Comparison of ENCODE assay signal across 11 mouse cellular contexts in the genomic region with DNA sequence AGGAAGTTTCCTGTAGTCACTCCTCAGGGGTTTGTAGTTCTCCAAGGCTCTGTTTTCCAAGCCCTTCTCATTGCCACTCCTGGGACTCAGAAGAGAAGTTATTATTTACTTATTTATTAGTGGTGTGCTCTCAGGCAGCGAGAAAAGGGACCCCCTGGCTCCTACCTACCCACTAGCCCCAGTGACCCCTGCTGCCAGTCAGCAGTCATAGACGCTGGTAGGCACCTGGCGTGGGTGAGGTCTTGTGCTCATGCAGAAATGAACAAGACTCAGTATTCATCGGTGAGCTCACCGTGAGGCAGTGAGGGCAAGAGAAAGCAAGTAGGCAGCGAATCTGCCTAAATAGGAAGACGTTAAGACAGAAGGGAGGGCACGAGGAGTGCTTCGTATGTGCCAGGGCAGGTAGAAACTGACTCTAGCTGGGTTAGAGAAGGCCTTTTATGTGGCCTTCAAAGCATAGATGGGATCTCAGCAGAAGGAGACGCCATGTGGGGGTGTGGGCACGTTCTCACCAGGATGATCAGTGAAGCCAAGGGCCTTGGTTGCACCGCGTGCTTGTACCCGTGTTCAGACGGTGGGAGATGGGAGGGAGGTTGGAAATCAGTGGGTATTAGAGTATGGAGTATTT. TPM values are rescaled to one million over a fixed set of nuclear protein-coding genes. Genes with fewer than 3 reads are reported as not detected.
A peak's percentile ranks its signal among the peaks of the same experiment; 100 is the strongest.
DNase-seq lines count a peak whose midpoint lies in the region; TF ChIP-seq lines count a peak whose summit lies in the region.
"Had no signal": no experiment of that assay in that cellular context is flagged by ENCODE, and none has a peak within 500 bp of the region (broad histone marks: within the 10 kb centered on the region; RNA-seq: fewer than 3 reads in every experiment).

No protein-coding gene starts in this region.

- no peaks in the 10 kb centered on the region for H3K27me3 ChIP-seq in limb, embryonic 10.5 days (ENCODE audit: low read depth, poor library complexity, severe bottlenecking)
- H3K27me3 ChIP-seq: embryonic facial prominence, embryonic 12.5 days; midbrain, embryonic 15.5 days had no signal

- H3K9me3 ChIP-seq in limb, embryonic 10.5 days (replicated peaks): no peaks in the 10 kb centered on the region
- H3K9me3 ChIP-seq: embryonic facial prominence, embryonic 12.5 days; midbrain, embryonic 15.5 days had no signal

- no peak for TF ChIP-seq CTCF in lung, adult 2 months (IDR thresholded peaks at IDR 0.05; ENCODE audit: insufficient read depth, low read length)
- TF ChIP-seq CTCF in bone marrow, adult 2 months (IDR thresholded peaks at IDR 0.05; ENCODE audit: control insufficient read depth, insufficient read depth, low read length): no peak

- 77% methylated on average over 15 of the region's 15 CpGs for WGBS in lung, adult 2 months
- WGBS in bone marrow, adult 2 months: 58% methylated on average over 15 of the region's 15 CpGs
- 87% methylated on average over 15 of the region's 15 CpGs for WGBS in limb, embryonic 10.5 days

- no peak for TF ChIP-seq POLR2A in lung, adult 2 months (IDR thresholded peaks at IDR 0.05; ENCODE audit: borderline replicate concordance, extremely low read depth, low read depth, low read length)
- TF ChIP-seq POLR2A in bone marrow, adult 2 months (IDR thresholded peaks at IDR 0.05; ENCODE audit: borderline replicate concordance, control insufficient read depth, low read depth, low read length): no peak

- peak overlapping the region; percentile 84 for H3K27ac ChIP-seq in bone marrow, adult 2 months (ENCODE audit: control insufficient read depth, insufficient read depth, low read depth, low read length, poor library complexity)
- 0 out of 2 replicates have a peak overlapping the region, but pooled peaks have one; percentile 5 for H3K27ac ChIP-seq in limb, embryonic 10.5 days
- H3K27ac ChIP-seq: embryonic facial prominence, embryonic 12.5 days; midbrain, embryonic 15.5 days had no signal

- peak; percentile 39 for DNase-seq in lung, adult 2 months
- DNase-seq in lung, postnatal 36 days: no peak
- no peak for DNase-seq in limb, embryonic 10.5 days (ENCODE audit: low spot score)
- DNase-seq in thymus, postnatal 10 days (ENCODE audit: low spot score in 2 of 2): peak; percentile 34 to 36
- no peak for DNase-seq in left cerebral cortex, adult 8-10 months (ENCODE audit: low spot score in 2 of 2)
- no peak for DNase-seq in adrenal gland, postnatal 36 days

- H3K4me1 ChIP-seq in lung, adult 2 months (ENCODE audit: control insufficient read depth, insufficient read depth, low read length): peaks cover 12% of the 10 kb centered on the region
- peaks cover 18% of the 10 kb centered on the region for H3K4me1 ChIP-seq in bone marrow, adult 2 months (ENCODE audit: control insufficient read depth, insufficient read depth, low read length)
- no peaks in the 10 kb centered on the region for H3K4me1 ChIP-seq in limb, embryonic 10.5 days
- H3K4me1 ChIP-seq: embryonic facial prominence, embryonic 12.5 days; midbrain, embryonic 15.5 days had no signal

- H3K36me3 ChIP-seq in limb, embryonic 10.5 days: no peaks in the 10 kb centered on the region
- H3K36me3 ChIP-seq: embryonic facial prominence, embryonic 12.5 days; midbrain, embryonic 15.5 days had no signal

- no peak overlapping the region for H3K4me3 ChIP-seq in lung, adult 2 months (replicated peaks; ENCODE audit: extremely low read depth, low read depth, low read length)
- H3K4me3 ChIP-seq in bone marrow, adult 2 months (replicated peaks; ENCODE audit: control insufficient read depth, low read depth, low read length): no peak overlapping the region
- H3K4me3 ChIP-seq in limb, embryonic 10.5 days: no peak overlapping the region
- H3K4me3 ChIP-seq: embryonic facial prominence, embryonic 12.5 days; midbrain, embryonic 15.5 days had no signal

RNA-seq across cellular contexts. Expression of gene S100a2, which starts 3.9 kb away (rescaled TPM):
- polyA plus RNA-seq in lung, adult 2 months (2012; rRNA removed): not detected in 2 replicates
- not detected in 2 replicates for polyA plus RNA-seq in bone marrow, adult 2 months (2011; ENCODE audit: insufficient read depth, insufficient read length, low replicate concordance, missing spikeins)
- not detected in 2 replicates for polyA plus RNA-seq in limb, embryonic 10.5 days (2016; fragmentation: Nextera tagmentation; extraction: Ambion mirVana)
- not detected for total RNA-seq in left cerebral cortex, adult 8-10 months (2022)
- not detected for total RNA-seq in adrenal gland, postnatal 36 days (2021)
- polyA plus RNA-seq: embryonic facial prominence, embryonic 12.5 days; gonadal fat pad, adult 2 months; limb, embryonic 11.5 days; midbrain, embryonic 15.5 days had no signal

RNA-seq across cellular contexts. Expression of gene Gm42674, which starts 15.6 kb away (rescaled TPM):
- not detected in 2 replicates for polyA plus RNA-seq in lung, adult 2 months (2012; rRNA removed)
- polyA plus RNA-seq in bone marrow, adult 2 months (2011; ENCODE audit: insufficient read depth, insufficient read length, low replicate concordance, missing spikeins): not detected in 2 replicates
- not detected in 2 replicates for polyA plus RNA-seq in limb, embryonic 10.5 days (2016; fragmentation: Nextera tagmentation; extraction: Ambion mirVana)
- not detected for total RNA-seq in left cerebral cortex, adult 8-10 months (2022)
- total RNA-seq in adrenal gland, postnatal 36 days (2021): not detected
- polyA plus RNA-seq: embryonic facial prominence, embryonic 12.5 days; gonadal fat pad, adult 2 months; limb, embryonic 11.5 days; midbrain, embryonic 15.5 days had no signal

RNA-seq across cellular contexts. Expression of gene S100a4, which starts 17.4 kb away (rescaled TPM):
- 28.9 and 51.0 TPM in 2 replicates for polyA plus RNA-seq in lung, adult 2 months (2012; rRNA removed)
- 71.4 and 238 TPM in 2 replicates for polyA plus RNA-seq in bone marrow, adult 2 months (2011; ENCODE audit: insufficient read depth, insufficient read length, low replicate concordance, missing spikeins)
- polyA plus RNA-seq in limb, embryonic 10.5 days (2016; fragmentation: Nextera tagmentation; extraction: Ambion mirVana): 0.34 and 0.64 TPM in 2 replicates
- 1 to 10 TPM; 2.5 to 5.5 (median 4.9) TPM for total RNA-seq in left cerebral cortex, adult 8-10 months (2022)
- total RNA-seq in adrenal gland, postnatal 36 days (2021): 10 to 100 TPM in 1 of 2 experiments, 1 to 10 TPM in 1; 9.0 to 11.5 TPM

RNA-seq across cellular contexts. Expression of gene S100a5, which starts 22.2 kb away (rescaled TPM):
- polyA plus RNA-seq in lung, adult 2 months (2012; rRNA removed): not detected in 2 replicates
- not detected in 2 replicates for polyA plus RNA-seq in bone marrow, adult 2 months (2011; ENCODE audit: insufficient read depth, insufficient read length, low replicate concordance, missing spikeins)
- polyA plus RNA-seq in limb, embryonic 10.5 days (2016; fragmentation: Nextera tagmentation; extraction: Ambion mirVana): not detected in 2 replicates
- total RNA-seq in left cerebral cortex, adult 8-10 months (2022): 1 to 10 TPM in 1 of 4 experiments, not detected in 3; 1.1 TPM
- not detected for total RNA-seq in adrenal gland, postnatal 36 days (2021)
- polyA plus RNA-seq: gonadal fat pad, adult 2 months; limb, embryonic 11.5 days; midbrain, embryonic 15.5 days had no signal

RNA-seq across cellular contexts. Expression of gene S100a3, which starts 25.8 kb away (rescaled TPM):
- 1.0 and 2.3 TPM in 2 replicates for polyA plus RNA-seq in lung, adult 2 months (2012; rRNA removed)
- not detected in 2 replicates for polyA plus RNA-seq in bone marrow, adult 2 months (2011; ENCODE audit: insufficient read depth, insufficient read length, low replicate concordance, missing spikeins)
- 0.98 TPM in 1 of 2 replicates, not detected in the other for polyA plus RNA-seq in limb, embryonic 10.5 days (2016; fragmentation: Nextera tagmentation; extraction: Ambion mirVana)
- total RNA-seq in left cerebral cortex, adult 8-10 months (2022): 1 to 10 TPM in 3 of 4 experiments, under 1 TPM in 1; 0.74 to 1.9 (median 1.5) TPM
- total RNA-seq in adrenal gland, postnatal 36 days (2021): under 1 TPM in 1 of 2 experiments, not detected in 1; 0.46 TPM
- polyA plus RNA-seq: embryonic facial prominence, embryonic 12.5 days; limb, embryonic 11.5 days; midbrain, embryonic 15.5 days had no signal

Comparison
In these comparisons a context has a peak if more than half of its experiments do, and no peak if none do; other contexts are left out.
1. DNase-seq: peak in lung, adult 2 months (single experiment) and thymus, postnatal 10 days (2 of 2); none in lung, postnatal 36 days (single experiment), limb, embryonic 10.5 days (single experiment), left cerebral cortex, adult 8-10 months (0 of 2) and adrenal gland, postnatal 36 days (0 of 2).
2. RNA of gene S100a4, which starts 17.4 kb away (polyA plus RNA-seq): 71.4 to 238 TPM in bone marrow, adult 2 months and 28.9 to 51.0 TPM in lung, adult 2 months; 0.34 to 0.64 TPM in limb, embryonic 10.5 days; every median in the first group is over 10 times any median in the second.